Mouse (Mus musculus) thymus, adult 2 months (tissue): Measurements from ENCODE around the gene Ap1m2.

Experiments
- CTCF ChIP-seq: fragments of 200-500 bp; IDR thresholded peaks from 2 replicates; pipeline ENCODE4 v1.5.1; 2012; ENCODE audit warnings: mild to moderate bottlenecking, control low read depth, low read length, moderate library complexity, borderline replicate concordance; ENCODE audit not compliant: control insufficient read depth, poor library complexity, insufficient read depth; ENCODE audit errors: extremely low read depth
- POLR2A ChIP-seq: fragments of 200-500 bp; IDR thresholded peaks from 2 replicates; pipeline ENCODE4 v1.6.1; 2012; ENCODE audit warnings: mild to moderate bottlenecking, low read length, control low read depth, moderate library complexity; ENCODE audit not compliant: control insufficient read depth, poor library complexity, insufficient read depth; ENCODE audit errors: extremely low read depth

DNA sequence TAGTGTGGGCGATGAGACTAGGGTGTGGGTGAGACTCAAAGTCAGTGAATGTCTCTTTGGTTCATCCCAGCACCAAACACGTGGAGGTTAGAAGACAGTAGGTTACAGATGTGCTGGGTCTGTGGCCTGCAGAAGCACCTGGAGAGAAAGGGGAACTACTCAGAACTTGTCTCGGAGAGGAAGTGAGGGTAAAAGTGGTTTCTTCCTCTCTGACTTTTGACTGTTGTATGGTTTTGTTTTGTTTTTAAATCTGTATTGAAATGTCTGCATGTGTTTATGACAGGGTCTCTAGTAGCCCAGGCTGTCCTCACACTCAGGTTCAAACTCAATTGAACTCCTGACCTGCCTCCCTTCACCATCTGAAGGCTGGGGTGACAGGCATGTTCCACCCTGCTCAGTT is 15.9 kb upstream of the Ap1m2 start:
- TF ChIP-seq CTCF (no peak), POLR2A (no peak)
